Mouse (Mus musculus) MEL (cell line): ENCODE measurements around the gene Chuk. TPM values are rescaled to one million over a fixed set of nuclear protein-coding genes. Genes with fewer than 3 reads are reported as not detected.

Experiments
- DNase-seq: peaks from one replicate; pipeline ENCODE4 v3.0.0; 2011; ENCODE audit warnings: low read depth, low spot score
- H3K27ac ChIP-seq: 2 replicates; pipeline ENCODE4 v1.5.1; 2012; ENCODE audit warnings: low read depth, mild to moderate bottlenecking, control low read depth, low read length, moderate library complexity; ENCODE audit not compliant: control insufficient read depth
- H3K27me3 ChIP-seq, 2 experiments: fragments of 150-350 bp in 1 of 2; sonication (generic) in 1 of 2; 2 replicates each; pipeline ENCODE4 v1.6.1; 2012; ENCODE audit warnings: low read length in 2 of 2, mild to moderate bottlenecking in 2 of 2, improper control_type of control experiment in 1 of 2, moderate library complexity in 1 of 2; ENCODE audit not compliant: insufficient read depth in 2 of 2, control insufficient read depth in 1 of 2
- H3K36me3 ChIP-seq, 2 experiments: 2 replicates each; pipeline ENCODE4 v1.6.1; 2012 to 2014; ENCODE audit warnings: low read length in 2 of 2, improper control_type of control experiment in 1 of 2, inconsistent platforms in 1 of 2, mild to moderate bottlenecking in 1 of 2; ENCODE audit not compliant: insufficient read depth in 2 of 2, control insufficient read depth in 1 of 2
- H3K4me1 ChIP-seq, 2 experiments: fragments of 150-350 bp in 1 of 2; sonication (generic) in 1 of 2; 2 replicates each; pipeline ENCODE4 v1.6.1; 2012; ENCODE audit warnings: low read length in 2 of 2, improper control_type of control experiment in 1 of 2, mild to moderate bottlenecking in 1 of 2; ENCODE audit not compliant: insufficient read depth in 2 of 2, control insufficient read depth in 1 of 2
- H3K4me3 ChIP-seq, 2 experiments: fragments of 150-350 bp in 1 of 2; sonication (generic) in 1 of 2; 2 replicates each; pipeline ENCODE4 v1.5.1; 2012; ENCODE audit warnings: low read depth in 2 of 2, low read length in 2 of 2, mild to moderate bottlenecking in 2 of 2, moderate library complexity in 2 of 2, control low read depth in 1 of 2, improper control_type of control experiment in 1 of 2; ENCODE audit not compliant: control insufficient read depth in 1 of 2, insufficient read depth in 1 of 2
- H3K79me2 ChIP-seq: 2 replicates; pipeline ENCODE4 v1.6.1; 2012; ENCODE audit warnings: mild to moderate bottlenecking, low read length, moderate library complexity; ENCODE audit not compliant: control insufficient read depth, poor library complexity, insufficient read depth
- H3K9ac ChIP-seq: 2 replicates; pipeline ENCODE4 v1.6.1; 2012; ENCODE audit warnings: low read depth, mild to moderate bottlenecking, control low read depth, low read length, moderate library complexity; ENCODE audit not compliant: control insufficient read depth, poor library complexity, severe bottlenecking
- H3K9me3 ChIP-seq: fragments of 150-350 bp; sonication (generic); replicated peaks from 2 replicates; pipeline ENCODE4 v1.6.1; 2012; ENCODE audit warnings: mild to moderate bottlenecking, low read length, improper control_type of control experiment, moderate library complexity; ENCODE audit not compliant: insufficient read depth
- CHD1 ChIP-seq: IDR thresholded peaks from 2 replicates; pipeline ENCODE4 v1.6.1; 2012; ENCODE audit warnings: low read depth, mild to moderate bottlenecking, inconsistent platforms, low read length, improper control_type of control experiment
- ELF1 ChIP-seq: IDR thresholded peaks from 2 replicates; pipeline ENCODE4 v1.6.1; 2014; ENCODE audit warnings: low read depth, mild to moderate bottlenecking, inconsistent platforms, low read length, improper control_type of control experiment, moderate library complexity
- EP300 ChIP-seq, 2 experiments: IDR thresholded peaks; 2 replicates each; pipeline ENCODE4 v1.6.1; 2011; ENCODE audit warnings: improper control_type of control experiment in 2 of 2, low read length in 2 of 2, low read depth in 1 of 2, mild to moderate bottlenecking in 1 of 2
- GATA1 ChIP-seq: IDR thresholded peaks from 2 replicates; pipeline ENCODE4 v1.6.1; 2011; ENCODE audit warnings: low read depth, low read length, improper control_type of control experiment
- HCFC1 ChIP-seq: IDR thresholded peaks from 2 replicates; pipeline ENCODE4 v1.6.1; 2012; ENCODE audit warnings: low read depth, mild to moderate bottlenecking, inconsistent platforms, low read length, improper control_type of control experiment, moderate library complexity
- MAFK ChIP-seq: IDR thresholded peaks from 2 replicates; pipeline ENCODE4 v1.6.1; 2011; ENCODE audit warnings: low read depth, mild to moderate bottlenecking, low read length, improper control_type of control experiment, borderline replicate concordance
- MAX ChIP-seq: IDR thresholded peaks from 2 replicates; pipeline ENCODE4 v1.6.1; 2011; ENCODE audit warnings: low read length, improper control_type of control experiment
- MAZ ChIP-seq: IDR thresholded peaks from 2 replicates; pipeline ENCODE4 v1.6.1; 2012; ENCODE audit warnings: low read depth, mild to moderate bottlenecking, inconsistent platforms, low read length, improper control_type of control experiment
- MXI1 ChIP-seq: IDR thresholded peaks from 2 replicates; pipeline ENCODE4 v1.6.1; 2011; ENCODE audit warnings: mild to moderate bottlenecking, low read depth, low read length, improper control_type of control experiment
- MYB ChIP-seq: IDR thresholded peaks from 2 replicates; pipeline ENCODE4 v1.6.1; 2011; ENCODE audit warnings: mild to moderate bottlenecking, low read depth, low read length, improper control_type of control experiment
- MYC ChIP-seq: IDR thresholded peaks from 2 replicates; pipeline ENCODE4 v1.6.1; 2011; ENCODE audit warnings: low read depth, mild to moderate bottlenecking, low read length, improper control_type of control experiment, moderate library complexity
- NELFE ChIP-seq: IDR thresholded peaks from 2 replicates; pipeline ENCODE4 v1.6.1; 2011; ENCODE audit warnings: low read depth, low read length, improper control_type of control experiment
- POLR2AphosphoS2 ChIP-seq: IDR thresholded peaks from 2 replicates; pipeline ENCODE4 v1.6.1; 2011; ENCODE audit warnings: low read length, improper control_type of control experiment
- POLR2AphosphoS5 ChIP-seq: IDR thresholded peaks from 2 replicates; pipeline ENCODE4 v1.6.1; 2012; ENCODE audit warnings: low read depth, borderline replicate concordance, mild to moderate bottlenecking, inconsistent platforms, low read length, moderate library complexity, mixed read lengths
- RCOR1 ChIP-seq: IDR thresholded peaks from 2 replicates; pipeline ENCODE4 v1.6.1; 2012; ENCODE audit warnings: low read depth, mild to moderate bottlenecking, inconsistent platforms, low read length, improper control_type of control experiment
- TAL1 ChIP-seq: IDR thresholded peaks from 2 replicates; pipeline ENCODE4 v1.6.1; 2012; ENCODE audit warnings: mild to moderate bottlenecking, inconsistent platforms, low read length, moderate library complexity, mixed read lengths
- USF1 ChIP-seq: IDR thresholded peaks from 2 replicates; pipeline ENCODE4 v1.6.1; 2014; ENCODE audit warnings: low read depth, mild to moderate bottlenecking, inconsistent platforms, low read length, improper control_type of control experiment, moderate library complexity
- USF2 ChIP-seq, 2 experiments: IDR thresholded peaks; 2 replicates each; pipeline ENCODE4 v1.6.1; 2011 to 2012; ENCODE audit warnings: improper control_type of control experiment in 2 of 2, low read length in 2 of 2, borderline replicate concordance in 1 of 2, inconsistent platforms in 1 of 2, low read depth in 1 of 2, mild to moderate bottlenecking in 1 of 2; ENCODE audit not compliant: insufficient read depth in 1 of 2
- ZC3H11A ChIP-seq: IDR thresholded peaks from 2 replicates; pipeline ENCODE4 v1.6.1; 2012; ENCODE audit warnings: low read depth, mild to moderate bottlenecking, inconsistent platforms, low read length, improper control_type of control experiment
- polyA plus RNA-seq, 2 experiments: library from polyadenylated mRNA; stranded (reverse) in 1 of 2; unstranded in 1 of 2; fragments of >175 nt in 1 of 2; fragments of >200 nt in 1 of 2; gene quantifications; 2 replicates each; pipeline versions ENCODE4 v1.2.1 to v1.2.4; 2012; ENCODE audit warnings: low replicate concordance in 2 of 2, low read depth in 1 of 2; ENCODE audit not compliant: insufficient read length in 2 of 2, insufficient read depth in 1 of 2, missing spikeins in 1 of 2
- total RNA-seq: library from RNA; depleted of rRNA; stranded (reverse); fragments of 300-350 nt; gene quantifications from 2 replicates; pipeline ENCODE4 v1.2.3, GENCODE M21; 2012

Gene Chuk
- total and polyA plus RNA-seq, 3 experiments = 50.5 to 463 (median 58.3) TPM

GRCm38 (mm10) chr19:44135072-44135959, 28.0 kb upstream of the Chuk start, which contains the start of gene Cwf19l1 (continued):
- TF ChIP-seq CHD1 (peak; percentile 61; the same call in 1 of the 2 replicates), MXI1 (peak; percentile 98), ELF1 (peak; percentile 83), RCOR1 (no peak), MAZ (0 out of 2 replicates have a peak, but pooled peaks have one; percentile 17), GATA1 (peak; percentile 13; the same call in 1 of the 2 replicates), POLR2AphosphoS2 (no peak; the same call in 1 of the 2 replicates), MYC (peak; percentile 97), NELFE (peak; percentile 84), EP300 (IDR thresholded peaks at IDR 0.05; ENCODE audit: low read depth in 1 of 2, low read length in 2 of 2) (no peak), HCFC1 (peak; percentile 90), USF2 (IDR thresholded peaks at IDR 0.05; ENCODE audit: borderline replicate concordance in 1 of 2, insufficient read depth in 1 of 2, low read depth in 1 of 2, low read length in 2 of 2) (no peak), POLR2AphosphoS5 (no peak), MAX (peak; percentile 94), MYB (no peak), MAFK (no peak), TAL1 (no peak), USF1 (no peak)

GRCm38 (mm10) chr19:44132917-44133316, 25.6 kb upstream of the Chuk start:
- H3K4me3 ChIP-seq = no peak overlapping the region
- no peak overlapping the region for H3K27ac ChIP-seq
- H3K9me3 ChIP-seq = no peaks in the 10 kb centered on the region
- H3K27me3 ChIP-seq = no peaks in the 10 kb centered on the region
- TF ChIP-seq TAL1 (peak; percentile 80), ZC3H11A (no peak), GATA1 (peak; percentile 40)
- H3K36me3 ChIP-seq = peaks cover 23 to 31% of the 10 kb centered on the region in 2 experiments
- no peak overlapping the region for H3K9ac ChIP-seq
- peak; percentile 30 for DNase-seq
- H3K4me1 ChIP-seq = peaks cover 0 to 18% of the 10 kb centered on the region in 2 experiments; a peak in 2 of 4 replicates
- H3K79me2 ChIP-seq = peaks cover 19% of the 10 kb centered on the region
